Mouse (Mus musculus) bone marrow, adult 2 months (tissue): ENCODE data around the gene Bhmt2.

ENCODE experiments used
- CTCF ChIP-seq: fragments of 200-500 bp; IDR thresholded peaks from 2 replicates; pipeline ENCODE4 v1.5.1; 2011; ENCODE audit warnings: low read length, control low read depth; ENCODE audit not compliant: control insufficient read depth, insufficient read depth
- POLR2A ChIP-seq: fragments of 200-500 bp; IDR thresholded peaks from 2 replicates; pipeline ENCODE4 v1.6.1; 2011; ENCODE audit warnings: low read depth, mild to moderate bottlenecking, control low read depth, low read length, borderline replicate concordance; ENCODE audit not compliant: control insufficient read depth

DNA sequence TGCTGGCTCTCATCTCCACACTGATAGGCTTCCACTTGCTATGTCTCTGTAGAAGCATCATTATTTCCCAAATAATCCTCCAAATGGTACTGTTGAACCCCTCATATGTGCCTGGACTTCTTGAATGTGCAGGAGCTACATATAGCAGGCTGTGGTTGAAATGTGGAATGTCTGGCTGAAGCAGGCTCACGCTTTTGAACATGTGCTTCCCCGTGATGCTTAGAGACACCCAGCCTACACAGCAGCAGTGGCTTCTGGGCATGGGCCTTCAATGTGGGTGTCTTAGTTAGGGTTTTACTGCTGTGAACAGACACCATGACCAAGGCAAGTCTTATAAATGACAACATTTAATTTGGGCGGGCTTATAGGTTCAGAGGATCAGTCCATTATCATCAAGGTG, 66.4 kb downstream of the Bhmt2 start:
- no peak for TF ChIP-seq CTCF
- no peak for TF ChIP-seq POLR2A
